Mouse (Mus musculus): ENCODE measurements around the gene Btbd35f28. TPM values are rescaled to one million over a fixed set of nuclear protein-coding genes. Genes with fewer than 3 reads are reported as not detected.
"Not testable (repeated sequence)": the region's sequence is repeated elsewhere in the genome, so short reads cannot be mapped to it uniquely, and the experiment has no call there.

Gene Btbd35f28
- polyA plus RNA-seq (2015; fragmentation: Nextera tagmentation; extraction: Ambion mirVana): not detected in 2 replicates

- WGBS: no CpG with 5 or more reads among the region's 2 CpGs
Measured at GRCm38 (mm10) chrX:4196276-4196675, at the start of gene Btbd35f28. Btbd35f28 (plus strand) TSS chrX:4196576.

More at GRCm38 (mm10) chrX:4196276-4196675, at the start of gene Btbd35f28:
- not testable (repeated sequence) for H3K27ac ChIP-seq (ENCODE audit: low read length); H3K9ac ChIP-seq (replicated peaks; ENCODE audit: low read depth, low read length); H3K36me3 ChIP-seq (ENCODE audit: control insufficient read depth, insufficient read depth); ATAC-seq; H3K27me3 ChIP-seq (replicated peaks; ENCODE audit: control insufficient read depth, insufficient read depth, low read length); H3K4me3 ChIP-seq (replicated peaks; ENCODE audit: low read length); H3K4me1 ChIP-seq (replicated peaks; ENCODE audit: control insufficient read depth, insufficient read depth, low read length); H3K9me3 ChIP-seq (ENCODE audit: control insufficient read depth, low read length); H3K4me2 ChIP-seq (ENCODE audit: low read length)

Other genes starting within 250 kb of the Btbd35f28 start
- gene Btbd35f16, start 239.6 kb upstream of the Btbd35f28 start, polyA plus RNA-seq (2015; fragmentation: Nextera tagmentation; extraction: Ambion mirVana): not detected in 2 replicates
- not detected in 2 replicates for gene Btbd35f3, start 158.9 kb upstream of the Btbd35f28 start, polyA plus RNA-seq (2015; fragmentation: Nextera tagmentation; extraction: Ambion mirVana)
- gene Btbd35f20, start 94.7 kb downstream of the Btbd35f28 start, polyA plus RNA-seq (2015; fragmentation: Nextera tagmentation; extraction: Ambion mirVana): not detected in 2 replicates
- gene Btbd35f17, start 174.1 kb downstream of the Btbd35f28 start, polyA plus RNA-seq (2015; fragmentation: Nextera tagmentation; extraction: Ambion mirVana): not detected in 2 replicates